Mouse (Mus musculus) embryonic fibroblast, embryonic 13.5 days (primary cell): ENCODE results near the gene Stum.

ENCODE experiments used
- CTCF ChIP-seq: IDR thresholded peaks from 2 replicates; pipeline ENCODE4 v1.5.1; 2011; ENCODE audit warnings: mild to moderate bottlenecking, control low read depth, low read length, moderate library complexity, borderline replicate concordance; ENCODE audit not compliant: insufficient read depth
- POLR2A ChIP-seq: IDR thresholded peaks from 2 replicates; pipeline ENCODE4 v1.6.1; 2011; ENCODE audit warnings: low read depth, mild to moderate bottlenecking, control low read depth, low read length, moderate library complexity

DNA sequence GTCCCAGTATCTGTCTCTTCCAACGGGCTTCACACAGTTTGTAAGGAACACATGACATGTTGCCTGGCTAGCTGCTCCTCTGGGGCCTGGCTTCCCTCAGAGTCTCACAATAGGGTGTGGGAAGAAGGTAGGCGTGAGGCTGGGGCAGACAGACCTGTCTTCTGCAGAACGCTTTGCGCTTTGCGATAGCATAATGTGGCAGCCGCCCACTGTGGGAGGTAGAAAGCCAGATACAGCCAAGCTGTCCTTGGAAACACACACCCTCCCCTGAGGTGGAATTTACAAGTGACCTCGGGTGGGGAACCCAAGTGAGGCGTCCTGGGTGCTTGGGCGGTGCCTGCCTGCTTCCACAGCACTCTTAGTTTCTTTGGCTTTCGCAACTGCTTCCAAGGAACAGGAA is 98.8 kb downstream of the Stum start:
- no peak for TF ChIP-seq POLR2A
- no peak for TF ChIP-seq CTCF
